Mouse (Mus musculus): ENCODE results near the gene Tmem175.
"Not testable (repeated sequence)": the region's sequence is repeated elsewhere in the genome, so short reads cannot be mapped to it uniquely, and the experiment has no call there.

The Tmem175 gene

DNA sequence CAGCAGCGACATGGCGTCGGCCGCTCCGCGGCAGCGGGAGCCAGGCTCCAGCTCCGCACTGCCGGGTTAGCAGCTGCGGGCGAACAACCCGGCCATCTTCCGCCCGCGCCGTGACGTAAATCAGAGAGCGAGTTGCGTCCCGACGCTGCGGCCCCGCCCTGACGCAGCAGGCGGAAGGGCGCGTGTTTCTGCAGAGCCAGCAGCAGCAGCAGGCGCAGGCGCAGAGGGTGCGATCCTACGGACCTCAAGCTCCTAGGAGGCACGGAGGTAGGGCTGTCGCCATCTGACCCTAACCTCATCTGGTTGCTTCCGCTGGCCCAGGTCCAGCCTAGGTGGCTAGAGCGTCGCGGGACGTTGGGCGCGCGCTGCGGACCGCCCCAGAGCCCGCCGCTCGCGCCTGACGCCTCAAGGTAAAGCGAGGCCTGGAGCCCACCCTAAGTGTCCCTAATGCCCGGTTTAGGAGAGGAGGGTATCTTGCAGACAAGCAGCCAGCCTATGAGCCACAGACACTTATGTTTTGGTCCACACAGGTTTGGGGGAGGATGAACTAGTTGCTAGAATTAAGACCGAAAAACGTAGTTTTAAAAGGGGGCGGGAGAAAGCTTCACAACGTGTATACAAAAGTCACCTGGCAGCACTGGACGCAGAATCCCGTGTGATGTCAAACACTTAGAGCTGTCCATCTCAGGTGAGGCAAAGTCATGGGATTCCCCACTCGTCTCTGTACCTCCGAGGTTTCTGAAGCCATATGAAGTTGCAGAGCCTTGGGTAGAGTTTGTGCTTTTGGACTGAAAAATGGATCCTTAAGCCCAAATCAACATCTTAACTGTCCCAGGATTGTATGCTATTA, at the start of gene Tmem175, which contains the start of gene Gak:
Tmem175 (plus strand) TSS at position 137 of the 850 bp plus-strand sequence.
Gak (minus strand) TSS at position 122 of the 850 bp plus-strand sequence.
- DNase-seq = peak; percentile 94

DNA sequence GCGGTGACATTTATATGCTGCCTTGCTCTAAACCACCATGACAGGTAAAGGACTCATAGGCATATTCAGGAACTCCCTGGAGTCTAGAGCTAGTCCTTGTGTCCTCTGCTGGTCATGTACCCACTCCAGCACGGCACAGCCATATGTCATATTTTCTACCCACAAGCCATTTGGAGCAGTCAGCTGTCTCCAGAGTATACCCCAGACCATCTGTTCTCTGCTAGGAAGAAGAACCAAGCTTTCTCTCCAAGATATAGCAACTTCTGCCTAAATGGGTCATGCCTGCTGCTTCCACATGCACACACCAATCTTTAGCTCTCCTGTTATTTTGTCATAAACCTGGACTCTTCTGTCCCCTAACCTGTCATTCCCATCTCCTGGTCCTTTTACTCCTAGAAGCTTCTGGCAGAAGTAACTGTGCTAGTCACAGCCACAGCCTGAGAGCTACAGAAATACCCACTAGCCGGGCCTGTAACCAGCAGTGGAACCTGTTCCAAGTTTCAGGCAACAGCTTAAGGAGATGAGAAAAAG, 48.1 kb upstream of the Tmem175 start:
- DNase-seq = no peak

DNA sequence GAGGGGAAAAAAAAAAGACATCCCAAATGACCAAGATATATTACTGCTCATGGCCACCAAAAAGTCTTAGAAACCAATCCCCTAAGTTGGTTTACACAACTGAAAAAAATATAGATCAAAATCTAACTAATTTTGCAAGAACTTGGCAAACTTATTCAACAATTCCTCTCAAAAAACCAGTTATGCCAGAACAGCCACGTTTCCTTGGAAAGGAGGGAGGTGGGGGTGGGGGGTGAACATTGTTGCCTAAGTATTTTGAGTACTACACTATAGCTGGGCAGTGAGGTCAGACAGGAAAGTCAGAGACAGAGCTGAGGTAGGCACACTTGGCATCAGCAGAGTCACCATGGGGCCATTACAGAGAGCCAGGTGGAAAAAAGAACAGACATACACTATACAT, 29.6 kb upstream of the Tmem175 start:
- DNase-seq = no peak

DNA sequence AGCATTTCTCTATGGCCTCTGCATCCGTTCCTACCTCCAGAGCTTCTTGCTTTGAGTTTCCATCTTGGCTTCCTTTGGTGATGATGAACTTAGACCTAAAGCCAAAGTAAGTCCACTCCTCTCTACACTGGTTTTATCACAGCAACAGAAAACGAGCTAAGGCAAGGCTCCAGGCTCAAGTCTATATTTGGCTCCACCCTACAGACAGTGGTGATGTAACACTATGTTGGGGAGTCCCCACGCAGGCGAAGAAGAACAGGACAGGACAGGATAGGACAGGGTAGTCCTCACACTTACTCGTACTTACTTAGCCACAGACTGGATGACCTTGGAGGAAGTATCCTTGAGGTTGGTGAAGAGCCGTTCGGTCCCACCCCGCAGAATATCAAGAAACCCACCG, 27.0 kb upstream of the Tmem175 start:
- DNase-seq = no peak

DNA sequence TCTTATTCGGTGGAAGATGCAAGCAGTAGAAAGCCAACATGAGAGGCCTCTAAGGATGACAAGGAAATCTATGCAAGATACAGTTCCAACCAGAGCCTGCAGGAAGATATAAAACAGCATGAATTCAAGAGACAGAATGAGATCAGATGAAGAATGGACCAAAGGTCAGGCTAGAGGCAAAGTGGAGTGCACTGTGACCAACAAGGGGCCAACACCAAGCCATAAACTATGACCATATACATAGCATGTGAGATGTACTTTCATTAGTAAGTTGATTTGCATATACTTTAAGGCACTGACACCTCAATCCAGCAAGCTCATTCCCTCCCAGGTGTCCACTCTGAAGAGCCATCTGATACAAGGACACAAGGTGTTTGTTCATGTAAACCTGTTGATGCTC, 19.1 kb upstream of the Tmem175 start:
- no peak for DNase-seq

DNA sequence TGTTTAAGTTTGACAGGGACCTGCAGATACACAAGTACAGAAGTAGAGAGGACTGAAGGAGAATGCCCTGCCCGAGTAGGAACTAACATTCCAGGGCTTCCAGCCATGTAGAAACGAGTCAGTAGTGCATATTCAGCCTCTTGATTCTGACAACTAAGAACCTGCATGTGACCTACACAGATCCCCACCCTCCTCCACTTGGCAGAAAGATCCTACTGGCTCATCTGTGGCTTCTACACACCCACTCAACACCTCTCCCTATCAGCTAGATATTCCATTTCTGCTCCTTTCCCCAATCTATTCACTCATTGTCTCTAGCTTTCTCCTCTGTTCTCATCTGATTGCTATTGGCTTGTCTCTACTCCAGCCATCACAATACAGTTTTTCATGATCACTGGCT, 7.7 kb upstream of the Tmem175 start:
- DNase-seq = no peak

- no peak for DNase-seq
These were observed 3.4 kb upstream of the Tmem175 start for GRCm38 (mm10) chr5:108626050-108626660.

- DNase-seq = no peak
These were observed 508 bp upstream of the Tmem175 start for GRCm38 (mm10) chr5:108628891-108629633.

- no peak for DNase-seq
These were observed 4.1 kb downstream of the Tmem175 start for GRCm38 (mm10) chr5:108633676-108634075.

GRCm38 (mm10) chr5:108634088-108634487, 4.5 kb downstream of the Tmem175 start:
- not testable (repeated sequence) for DNase-seq

DNA sequence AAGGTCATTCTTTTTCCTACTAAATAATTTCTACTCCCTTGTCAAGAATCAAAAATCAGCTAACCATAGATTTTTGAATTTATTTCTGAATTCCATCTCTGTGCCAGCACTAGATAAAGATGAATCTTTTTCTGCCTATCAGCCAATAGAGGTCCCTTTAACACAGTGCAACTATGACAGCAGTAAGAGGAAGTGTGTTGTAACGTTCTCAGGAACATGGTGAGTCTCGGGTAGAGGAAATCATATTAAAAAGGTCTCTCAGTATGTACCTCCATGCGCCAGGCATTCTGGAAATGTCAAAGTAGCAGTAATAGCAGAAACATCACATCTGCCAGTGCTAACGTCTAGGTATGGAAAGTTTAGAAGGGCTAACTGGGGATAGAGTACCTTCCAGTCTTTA, 6.6 kb downstream of the Tmem175 start:
- no peak for DNase-seq

GRCm38 (mm10) chr5:108643674-108644073, 14.1 kb downstream of the Tmem175 start:
- DNase-seq = no peak

DNA sequence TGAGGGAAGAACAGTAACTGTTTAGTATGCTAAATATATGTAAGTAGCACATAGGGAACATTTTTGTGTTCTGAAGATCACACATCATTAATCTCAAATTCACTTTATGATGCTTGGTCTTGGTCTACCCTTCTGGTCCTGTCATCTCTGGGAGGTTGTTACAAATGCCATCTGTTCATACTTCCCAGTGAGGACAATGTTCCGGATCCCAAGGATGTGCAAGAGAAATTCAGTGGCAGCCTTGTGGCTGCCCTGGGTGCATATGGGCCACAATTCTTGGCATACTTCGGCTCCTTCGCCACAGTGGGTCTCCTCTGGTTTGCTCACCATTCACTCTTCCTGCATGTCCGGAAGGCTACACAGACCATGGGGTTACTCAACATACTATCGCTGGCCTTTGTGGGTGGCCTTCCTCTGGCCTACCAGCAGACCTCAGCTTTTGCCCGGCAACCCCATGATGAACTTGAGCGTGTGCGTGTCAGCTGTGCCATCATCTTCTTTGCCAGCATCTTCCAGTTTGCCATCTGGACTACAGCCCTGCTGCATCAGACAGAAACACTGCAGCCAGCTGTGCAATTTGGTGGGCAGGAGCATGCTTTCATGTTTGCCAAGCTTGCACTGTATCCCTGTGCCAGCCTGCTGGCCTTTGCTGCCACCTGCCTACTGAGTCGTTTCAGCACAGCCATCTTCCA, 16.2 kb downstream of the Tmem175 start:
- no peak for DNase-seq

- DNase-seq = no peak
These were observed 16.7 kb downstream of the Tmem175 start for GRCm38 (mm10) chr5:108646343-108646660.

DNA sequence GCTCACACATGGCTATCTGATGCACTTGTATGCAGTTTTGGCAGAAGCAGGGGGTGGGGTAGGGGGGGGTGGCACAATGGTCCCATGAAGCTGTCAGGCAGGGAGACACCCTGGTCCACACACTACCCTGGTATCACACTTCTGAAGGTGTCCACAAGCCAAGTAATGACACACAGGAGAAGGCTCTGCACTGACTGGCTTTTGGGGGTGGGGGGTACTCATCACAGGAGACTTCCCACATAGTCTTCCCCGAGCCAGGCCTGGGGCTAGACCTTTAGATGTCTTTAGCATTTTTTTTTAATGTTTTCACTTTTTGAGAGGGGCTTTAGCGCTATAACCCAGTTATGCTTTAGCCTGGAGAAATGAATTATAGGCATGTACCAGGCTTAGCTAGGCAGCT, 17.7 kb downstream of the Tmem175 start:
- DNase-seq = no peak

GRCm38 (mm10) chr5:108647820-108648465, 18.4 kb downstream of the Tmem175 start:
- DNase-seq = no peak

DNA sequence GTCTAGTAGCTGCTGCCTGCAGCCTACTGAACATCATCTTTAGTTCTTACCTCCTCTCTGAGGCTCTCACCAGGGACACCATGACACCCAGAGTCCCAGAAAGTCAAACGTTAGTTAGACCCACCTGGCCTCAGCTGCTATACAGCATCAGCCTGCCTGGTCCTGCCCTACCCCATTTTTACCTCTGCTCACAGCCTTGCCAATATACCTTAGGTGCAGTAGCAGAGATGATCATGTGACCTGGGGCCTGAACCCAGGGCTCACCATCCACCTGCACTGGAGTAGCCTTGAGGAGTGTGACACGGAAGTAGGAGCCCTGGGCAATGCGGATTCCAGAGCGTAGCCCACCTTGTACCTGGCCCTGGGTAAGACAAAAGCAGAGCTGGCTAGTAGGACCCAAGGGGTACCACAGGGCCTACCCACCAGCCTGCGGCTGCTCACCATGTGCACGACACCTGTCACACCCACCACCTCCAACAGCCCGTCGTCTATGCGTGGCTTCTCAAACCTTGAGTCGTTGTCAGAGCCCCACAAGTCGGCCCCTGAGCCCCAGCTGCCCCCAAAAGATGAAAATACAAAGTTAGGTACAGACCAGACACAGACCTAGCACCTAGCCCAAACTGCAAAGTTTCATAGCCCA, 19.5 kb downstream of the Tmem175 start:
- DNase-seq = no peak

- DNase-seq = no peak
These were observed 20.8 kb downstream of the Tmem175 start for GRCm38 (mm10) chr5:108650341-108650740.

DNA sequence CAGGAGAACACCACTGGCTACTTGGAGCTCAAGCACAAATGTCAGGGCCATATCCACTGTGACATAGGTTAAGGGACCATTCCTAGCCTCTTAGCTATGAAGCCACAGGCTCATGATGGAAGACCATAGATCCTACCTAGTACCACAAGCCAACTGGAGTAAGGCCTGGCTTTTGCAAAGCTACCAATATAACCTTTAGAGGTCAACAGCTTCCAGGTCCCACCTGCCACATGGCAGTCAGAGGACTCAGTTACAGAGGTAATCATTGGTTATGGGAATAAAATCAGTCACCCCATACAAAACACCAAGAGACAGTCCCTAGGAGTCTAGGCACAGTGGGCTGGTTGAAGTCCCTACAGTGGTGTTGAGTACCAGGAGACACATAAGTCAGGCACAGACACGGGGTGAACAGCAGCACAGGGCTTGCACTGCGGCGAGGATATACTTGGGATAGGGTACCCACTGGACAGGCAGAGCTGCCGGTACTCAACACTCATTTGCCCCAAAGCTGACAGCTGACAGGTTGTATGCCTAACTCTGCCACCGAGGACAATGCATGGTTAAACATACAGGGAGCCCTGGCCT, 21.7 kb downstream of the Tmem175 start:
- no peak for DNase-seq

DNA sequence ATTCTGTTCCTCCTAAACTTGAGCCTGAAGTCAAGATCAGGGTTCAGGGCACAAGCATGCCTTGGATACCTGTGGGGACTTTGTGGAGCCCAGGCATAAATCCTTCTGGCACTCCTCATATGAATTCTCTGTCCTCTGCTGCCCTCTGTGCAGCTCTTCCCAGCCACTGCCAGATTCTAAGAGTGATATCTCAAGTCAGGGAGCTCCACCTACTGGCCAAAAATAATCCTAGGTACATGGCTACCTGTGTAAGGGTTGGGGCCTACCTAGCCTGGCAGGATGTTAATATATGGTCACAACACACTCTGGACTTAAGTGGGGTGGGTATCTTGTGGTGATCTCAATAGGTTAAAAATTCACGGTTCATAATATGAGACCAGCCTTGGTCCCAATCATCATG, 22.3 kb downstream of the Tmem175 start:
- DNase-seq = peak; percentile 59

- no peak for DNase-seq
These were observed 23.8 kb downstream of the Tmem175 start for GRCm38 (mm10) chr5:108653341-108653740.

All from liver (tissue).